Mouse (Mus musculus) frontal cortex, postnatal 14 days (tissue): ENCODE measurements at regions not wholly inside any gene's neighbourhood (a gene's known extent, or its start where the extent isn't known, plus 50 kb on each side); places are given as distances from the start of the nearest gene placed in this dataset.

ENCODE experiments used
- DNase-seq, 2 experiments: peaks; one replicate each; pipeline ENCODE4 v3.0.0; 2022; ENCODE audit warnings: low spot score in 2 of 2

DNA sequence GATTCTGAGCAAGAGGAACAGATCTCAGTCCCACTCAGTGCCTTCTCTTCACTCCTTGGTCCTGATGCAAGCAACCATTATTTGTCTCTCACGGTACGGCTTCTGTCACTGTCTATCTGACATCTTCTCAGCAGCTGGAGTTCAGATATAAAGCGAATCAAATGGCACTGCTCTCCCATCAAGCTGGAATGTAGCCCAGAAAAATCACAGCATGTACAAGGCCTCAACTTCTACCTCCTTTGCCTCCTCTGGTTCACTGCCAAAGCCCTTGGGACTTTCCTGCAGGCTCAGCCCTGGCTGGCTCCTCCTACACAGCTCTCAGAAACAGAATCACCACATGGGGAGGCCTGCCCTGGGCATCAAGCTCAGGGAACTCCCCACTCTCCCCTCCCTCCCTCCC, 107.1 kb upstream of the Prok2 start:
- no peak for DNase-seq

DNA sequence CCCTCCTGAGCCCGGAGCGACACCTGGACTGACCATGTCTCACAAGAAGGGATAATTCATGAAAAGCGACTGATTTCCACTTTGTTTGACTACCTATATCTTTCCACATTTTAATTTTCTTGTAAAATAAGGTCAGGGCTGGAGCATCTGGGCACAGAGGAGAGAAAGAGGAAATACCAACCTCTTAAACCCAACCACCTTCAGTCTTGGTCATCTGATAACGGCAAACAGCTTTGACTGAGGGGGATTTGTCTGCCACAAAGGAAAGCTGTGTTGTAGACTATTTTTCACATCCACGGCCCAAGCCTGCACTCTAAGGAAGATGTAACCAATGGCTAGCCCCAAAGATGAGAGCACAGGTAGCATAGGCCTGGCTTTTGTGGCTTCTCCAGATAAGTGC, 101.4 kb upstream of the Prok2 start:
- DNase-seq, result no peak

DNA sequence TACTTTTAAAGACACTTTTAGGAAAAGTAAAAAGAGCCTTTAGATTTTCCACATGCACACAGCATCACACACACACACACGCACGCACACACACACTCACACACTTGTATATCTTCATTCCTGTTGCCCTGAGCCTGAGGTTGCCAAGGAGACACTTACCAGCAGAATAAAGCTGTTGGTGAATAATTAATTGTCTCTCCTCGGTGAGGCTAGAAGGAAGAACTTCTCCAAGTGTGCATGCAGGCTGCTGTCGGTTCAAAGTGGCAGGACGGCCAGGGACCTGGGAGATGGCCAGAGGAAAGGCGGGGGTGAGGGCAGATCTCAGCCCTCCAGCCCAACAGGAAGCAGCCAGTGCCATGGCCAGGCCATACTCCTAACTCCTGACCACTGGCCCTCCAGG, 98.6 kb upstream of the Prok2 start:
- no peak for DNase-seq

DNA sequence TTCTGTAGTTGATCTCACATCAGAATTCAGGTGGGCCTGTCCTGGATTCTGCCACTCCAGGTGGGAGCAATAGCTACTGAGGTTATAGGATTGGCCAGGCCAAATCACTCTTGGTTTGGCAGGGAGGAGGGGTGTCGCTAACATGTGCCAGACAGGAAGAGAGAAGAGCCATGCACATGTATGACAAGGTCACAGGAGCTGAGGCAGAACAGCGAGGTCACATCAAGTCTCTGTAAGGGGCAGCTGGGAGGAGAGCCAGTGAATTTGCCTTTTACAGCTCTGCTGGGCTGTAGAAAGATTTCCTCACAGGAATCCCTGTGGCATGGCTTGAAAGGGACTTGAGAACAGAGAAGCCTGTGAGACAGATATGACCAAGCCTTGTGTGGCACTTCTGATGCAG, 96.3 kb upstream of the Prok2 start:
- DNase-seq, result no peak

DNA sequence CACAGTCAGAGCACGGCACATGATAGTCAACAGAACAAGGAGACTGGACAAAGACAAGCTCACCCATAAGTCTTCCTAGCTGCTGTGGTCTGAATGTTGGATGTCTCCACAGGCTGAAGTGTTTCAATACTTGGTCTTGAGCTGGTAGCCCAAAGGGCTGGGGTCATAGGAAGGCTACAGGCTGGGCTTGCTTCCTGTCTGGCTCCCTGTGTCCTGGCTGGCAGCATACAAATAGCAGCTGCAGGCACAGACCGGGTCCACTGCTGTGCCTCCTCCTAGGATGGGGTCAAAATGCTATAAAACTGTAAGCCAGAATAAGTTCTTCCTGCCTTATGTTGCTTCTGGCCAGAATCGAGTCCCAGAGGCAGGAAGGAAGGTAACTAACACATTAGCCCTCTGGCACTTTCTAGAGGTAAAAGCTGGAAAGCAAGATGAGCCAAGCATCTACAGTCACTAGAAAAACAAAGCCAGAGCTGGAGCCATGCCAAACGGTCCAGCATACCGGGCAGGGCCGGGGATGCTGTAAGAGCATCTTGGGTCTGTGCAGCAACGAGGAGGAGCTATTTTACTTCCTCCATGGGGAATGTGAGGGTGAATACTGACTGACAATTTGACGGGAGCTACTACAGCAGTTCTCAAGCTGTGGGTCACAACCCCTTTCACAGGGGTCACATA, 93.2 kb upstream of the Prok2 start:
- DNase-seq, result no peak

DNA sequence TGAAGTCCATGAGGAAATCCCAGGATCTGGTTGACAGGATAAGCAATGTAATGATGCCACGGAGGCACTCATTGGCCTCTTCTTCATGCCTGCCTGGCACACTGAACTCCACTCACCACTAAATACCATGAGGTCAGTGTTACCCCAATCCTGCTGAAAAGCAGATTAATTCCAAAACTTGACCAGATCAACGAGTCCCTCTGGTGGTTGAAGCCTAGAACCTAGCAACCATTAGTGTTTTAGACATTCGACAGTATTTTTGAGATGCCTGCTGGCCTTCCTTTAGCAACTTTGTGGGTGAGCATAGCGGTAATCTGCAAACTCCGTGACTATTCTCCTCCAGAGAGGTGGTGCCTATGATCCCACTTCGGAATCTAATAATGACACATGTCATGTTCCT, 92.3 kb upstream of the Prok2 start:
- no peak for DNase-seq

DNA sequence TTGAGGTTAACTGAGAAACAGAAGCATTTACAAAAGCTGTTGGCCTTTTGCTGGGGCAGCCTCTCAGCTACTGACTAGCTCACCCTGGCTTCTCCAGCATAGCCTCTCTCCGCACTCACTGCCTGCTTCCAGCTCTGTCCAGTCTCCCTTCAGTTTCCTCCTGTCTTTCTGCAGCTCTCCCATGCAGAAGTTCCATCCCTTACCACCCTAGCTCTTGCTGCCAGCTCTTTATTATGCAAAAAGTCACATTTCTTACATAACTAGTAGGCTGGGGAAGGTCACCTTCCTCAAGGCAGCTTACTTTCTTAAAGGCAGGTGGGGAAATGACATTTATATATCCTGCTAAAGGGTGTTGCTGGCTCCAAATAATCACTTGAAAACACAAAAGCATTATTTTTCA, 91.1 kb upstream of the Prok2 start:
- DNase-seq, result no peak

DNA sequence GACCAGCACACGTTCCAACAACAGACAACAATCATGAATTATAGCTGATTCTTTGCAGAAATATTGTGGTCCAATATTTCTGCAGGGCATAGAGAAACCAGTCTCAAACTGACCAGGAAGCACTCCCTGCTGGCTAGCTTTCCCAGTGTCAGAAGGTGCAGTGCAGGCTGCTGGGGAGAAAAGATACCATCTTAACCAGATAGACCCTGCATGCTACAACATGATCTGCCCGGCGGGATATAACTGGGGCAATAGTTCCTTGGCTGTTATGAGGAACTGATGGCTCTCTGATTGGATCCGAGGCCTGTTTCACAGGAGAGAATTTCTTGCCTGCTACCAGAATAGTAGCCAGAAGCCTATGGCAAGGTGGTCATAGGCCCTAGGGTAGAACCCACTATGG, 86.9 kb upstream of the Prok2 start:
- DNase-seq, result no peak

DNA sequence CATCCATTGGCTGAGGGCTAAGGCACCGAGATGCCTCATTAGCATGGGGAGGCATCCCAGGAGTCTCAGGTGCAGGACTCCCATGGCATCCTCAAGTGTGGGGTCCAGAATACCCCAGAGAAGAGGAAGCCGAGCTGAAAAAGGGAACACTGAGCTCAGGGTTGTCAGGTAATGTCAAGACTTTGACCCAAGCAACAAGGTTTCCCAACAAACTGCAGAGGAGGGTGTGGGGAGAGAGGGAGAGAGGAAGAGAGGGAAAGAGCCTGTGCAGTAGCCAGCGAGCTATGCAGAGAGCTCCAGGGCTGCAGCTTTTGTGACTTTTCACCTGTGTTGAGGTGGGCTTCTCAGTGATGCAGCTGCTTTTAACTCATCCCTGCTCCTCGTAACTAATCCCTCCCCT, 85.7 kb upstream of the Prok2 start:
- DNase-seq, result no peak

DNA sequence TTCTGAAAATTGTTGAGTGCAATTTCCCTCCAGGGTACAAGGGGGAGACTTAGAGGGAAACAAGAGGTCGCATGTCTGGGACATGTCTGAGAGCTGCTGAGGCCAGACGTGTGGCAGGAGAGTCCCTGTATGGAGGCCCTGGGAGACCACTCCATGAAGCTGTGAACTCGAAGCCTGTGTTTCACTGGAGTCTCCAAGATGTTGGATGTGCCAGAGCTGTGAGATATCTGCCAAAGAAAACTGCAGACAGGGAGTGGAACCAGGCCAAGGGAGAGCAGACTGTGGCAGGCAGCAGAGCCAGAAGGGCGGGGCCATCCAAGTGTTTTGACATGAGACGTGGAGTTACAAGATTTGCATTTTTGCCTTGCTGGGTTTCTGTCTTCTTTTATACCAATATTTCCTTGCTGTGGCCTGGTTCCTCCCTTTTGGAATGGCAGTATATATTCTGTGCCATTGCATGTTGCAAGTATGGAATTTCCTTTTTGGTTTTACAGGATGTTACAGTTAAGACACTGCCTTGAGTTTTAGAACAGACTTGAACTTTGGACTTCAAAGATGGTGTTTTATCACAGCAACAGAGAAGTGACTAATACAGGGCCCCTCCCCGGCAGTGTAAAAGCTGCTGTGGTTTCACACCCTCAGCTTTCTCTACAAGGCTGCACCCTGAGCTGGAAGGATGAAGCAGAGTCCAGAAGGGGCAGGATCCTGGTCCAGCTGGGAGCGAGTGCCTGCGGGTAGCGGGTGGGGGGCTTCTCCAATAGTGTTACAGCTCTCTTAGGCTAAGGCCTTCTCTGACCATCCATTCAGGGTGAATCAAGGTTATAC, 85.0 kb upstream of the Prok2 start:
- DNase-seq, result peak; percentile 28 to 31

DNA sequence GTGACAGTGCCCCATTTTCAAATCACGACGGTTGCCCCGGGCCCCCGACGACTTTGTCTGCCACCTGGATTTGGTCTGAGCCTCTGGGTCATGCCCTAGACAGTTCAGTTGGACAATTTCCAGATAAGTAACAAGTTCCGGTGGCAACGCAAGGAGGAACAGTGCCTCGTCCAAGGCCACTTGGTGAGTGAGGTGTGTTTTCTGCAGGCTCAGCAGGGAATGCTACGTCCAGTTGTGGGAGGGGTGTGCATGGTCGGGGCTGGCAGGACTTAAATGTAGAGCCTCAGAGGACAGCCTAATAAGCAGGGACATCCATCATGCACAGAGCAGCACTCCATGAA, 78.7 kb upstream of the Prok2 start:
- DNase-seq, result no peak

DNA sequence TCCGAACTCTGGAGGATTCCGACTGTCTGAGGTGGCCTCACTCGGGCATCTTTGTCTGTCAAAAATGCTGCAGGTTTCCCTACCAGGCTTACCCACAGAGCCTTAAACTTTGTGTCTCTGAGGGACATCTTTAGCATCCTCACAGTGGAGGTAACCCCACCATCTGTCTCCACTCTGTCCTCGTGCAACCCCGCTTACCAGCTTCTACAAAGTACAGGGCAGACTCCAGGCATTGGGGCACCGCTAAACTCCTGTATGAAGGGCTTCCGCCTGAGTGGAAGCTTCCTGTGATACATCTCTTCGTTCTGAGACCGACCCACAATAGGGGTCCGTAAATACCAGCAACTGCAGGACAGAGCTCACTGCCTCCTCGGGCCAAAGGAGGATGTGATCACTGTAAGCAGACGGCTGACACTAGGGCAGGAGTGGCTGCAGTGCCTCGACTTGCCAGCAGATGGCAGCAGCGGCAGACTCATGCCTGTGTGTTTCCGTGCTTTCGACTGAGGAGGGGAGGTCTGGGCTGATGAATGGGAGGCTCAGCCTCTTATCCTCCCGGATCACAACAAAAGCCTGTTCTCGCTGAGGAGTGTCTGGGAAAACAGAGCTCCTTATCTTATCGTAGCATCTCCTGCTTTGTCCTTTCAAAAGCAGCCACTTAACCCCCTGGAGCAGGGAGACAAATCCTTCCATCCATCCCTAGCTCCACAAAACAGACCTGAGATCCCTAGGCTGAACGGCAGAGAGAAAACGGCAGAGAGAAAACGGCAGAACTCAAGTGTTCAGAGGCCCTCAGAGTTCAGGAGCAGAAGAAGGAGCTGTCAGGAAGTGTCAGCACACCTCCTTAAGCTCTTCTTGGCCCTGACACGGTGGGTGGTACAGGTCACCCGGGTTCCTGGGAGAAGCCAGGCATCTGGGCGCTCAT, 78.1 kb upstream of the Prok2 start:
- peak; percentile 81 to 96 for DNase-seq

DNA sequence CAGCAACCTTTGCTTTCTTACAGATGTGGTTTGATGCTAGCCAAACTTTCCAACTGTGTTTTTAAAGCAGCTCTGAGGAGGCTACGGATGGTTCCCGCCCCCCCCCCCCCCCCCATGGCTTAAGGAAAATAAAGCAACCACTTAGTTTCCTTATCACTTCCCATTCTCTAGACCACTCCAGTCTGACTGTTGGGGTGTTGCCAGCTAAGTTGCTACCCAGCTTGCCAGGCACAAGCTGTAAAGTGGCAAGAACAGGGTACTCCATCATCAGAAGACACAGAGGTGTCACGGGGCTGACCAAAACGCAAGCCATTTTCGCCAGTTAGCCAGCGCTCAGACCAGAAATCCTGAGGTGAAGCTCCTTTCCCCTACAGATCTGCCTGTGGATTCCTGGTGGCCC, 74.7 kb upstream of the Prok2 start:
- DNase-seq, result no peak

DNA sequence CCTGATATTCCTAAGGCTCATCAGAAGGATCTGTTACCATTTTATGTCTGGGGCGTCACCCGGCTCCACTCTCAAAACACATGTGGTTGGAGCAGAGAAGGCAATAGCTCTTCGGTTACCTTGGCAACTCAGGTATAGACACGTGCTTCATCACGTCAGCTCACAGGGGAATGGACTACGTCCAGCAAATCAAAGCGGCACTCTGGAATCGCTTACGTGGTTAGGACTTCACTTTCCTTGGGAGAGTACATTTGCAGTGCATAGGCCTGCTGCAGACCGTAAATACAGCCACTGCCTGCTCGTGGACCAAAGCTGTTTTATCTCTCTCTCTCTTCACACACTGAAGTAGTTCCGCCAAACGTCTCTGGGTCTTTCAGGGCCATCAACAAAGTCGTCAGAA, 74.1 kb upstream of the Prok2 start:
- no peak for DNase-seq

DNA sequence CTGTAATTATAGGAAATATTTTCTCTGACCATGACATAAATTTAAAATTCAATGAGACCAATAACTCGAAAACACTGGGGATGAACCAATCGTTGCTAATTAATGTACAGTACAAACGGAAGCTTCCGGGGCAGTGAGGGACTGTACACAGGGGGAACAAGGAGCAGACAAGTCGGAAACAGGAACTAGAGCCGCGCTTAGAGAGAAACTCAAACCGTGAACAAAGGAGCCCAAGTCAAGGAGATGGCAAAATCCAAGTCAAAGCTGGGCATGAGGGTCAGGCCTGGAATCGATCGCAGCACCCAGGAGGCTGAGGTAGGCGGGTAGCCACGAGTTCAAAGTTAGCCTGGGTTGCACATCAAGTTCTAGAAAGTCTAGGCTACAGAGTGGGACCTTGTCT, 70.2 kb upstream of the Prok2 start:
- DNase-seq, result no peak

DNA sequence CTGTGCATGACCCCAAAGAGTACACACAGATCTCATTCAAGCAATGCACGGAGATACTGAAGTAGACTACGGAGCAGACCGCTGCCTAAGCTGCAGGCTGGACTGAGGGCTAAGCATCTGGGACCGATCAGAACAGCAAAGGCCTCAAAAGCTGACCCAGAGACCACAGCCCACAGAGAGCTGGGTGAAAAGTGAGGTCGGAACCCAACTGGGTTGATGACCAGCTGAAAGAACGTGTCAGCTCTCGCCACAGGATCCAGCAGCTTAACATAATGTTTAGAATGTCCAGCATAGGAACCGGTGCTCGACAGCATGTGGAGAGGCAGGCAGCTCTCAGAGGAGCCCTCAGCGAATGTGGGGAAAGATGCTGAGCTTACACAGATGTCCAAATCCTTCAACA, 67.4 kb upstream of the Prok2 start:
- no peak for DNase-seq

DNA sequence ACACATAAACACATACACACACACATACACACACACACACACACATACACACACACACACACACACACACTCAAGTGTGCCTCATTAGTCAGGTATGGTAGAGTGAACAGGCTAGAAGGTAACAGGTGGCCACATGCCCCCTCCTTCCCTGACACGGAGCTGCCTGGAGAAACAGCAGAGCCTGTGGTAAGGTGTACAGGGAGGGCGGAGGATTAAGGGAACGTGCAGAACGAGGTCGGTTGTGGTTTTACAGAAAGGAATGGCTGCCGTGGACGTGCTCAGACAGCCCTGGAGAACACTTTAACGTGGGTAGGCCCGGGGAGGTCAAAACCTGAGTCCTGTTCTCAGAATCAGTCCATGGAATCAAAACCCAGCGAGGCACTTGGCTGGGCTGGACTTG, 66.2 kb upstream of the Prok2 start:
- no peak for DNase-seq

DNA sequence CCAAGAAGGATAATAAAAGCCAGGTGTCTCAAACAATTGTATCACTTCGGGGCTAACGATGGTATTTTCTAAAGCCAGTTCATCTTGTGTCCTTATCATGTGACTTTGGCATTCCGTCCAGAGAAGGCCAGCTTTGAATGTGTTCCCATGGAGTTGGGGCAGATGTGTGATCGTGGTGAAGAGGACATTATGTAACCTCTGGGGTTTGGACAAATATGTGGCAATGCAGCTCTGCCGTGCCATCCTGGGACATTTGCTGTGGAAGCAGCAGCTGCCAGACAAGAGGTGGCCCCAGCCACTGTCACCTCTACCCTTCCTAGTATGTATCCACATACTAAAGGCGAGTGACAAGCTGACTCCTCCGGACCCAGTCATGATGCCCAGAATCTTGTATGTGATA, 60.8 kb upstream of the Prok2 start:
- DNase-seq, result no peak

DNA sequence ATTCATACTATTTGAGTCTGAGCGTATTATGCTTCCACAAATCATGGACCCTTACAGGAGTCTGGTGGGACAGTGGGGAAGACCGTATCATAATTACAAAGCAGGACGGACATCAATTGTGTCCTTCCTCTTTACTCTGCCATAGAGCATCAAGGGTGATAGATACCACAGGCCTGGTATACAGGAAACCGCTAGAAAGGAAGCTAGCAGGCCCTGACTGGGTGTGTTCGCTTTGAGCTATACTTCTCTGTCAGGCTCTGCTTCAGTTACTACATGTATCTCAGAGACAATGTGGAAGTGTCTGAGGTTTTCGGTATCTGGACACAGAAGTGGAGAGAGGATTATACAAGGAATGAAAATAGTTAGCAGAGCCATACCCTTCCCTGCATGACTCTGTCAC, 59.0 kb upstream of the Prok2 start:
- no peak for DNase-seq

DNA sequence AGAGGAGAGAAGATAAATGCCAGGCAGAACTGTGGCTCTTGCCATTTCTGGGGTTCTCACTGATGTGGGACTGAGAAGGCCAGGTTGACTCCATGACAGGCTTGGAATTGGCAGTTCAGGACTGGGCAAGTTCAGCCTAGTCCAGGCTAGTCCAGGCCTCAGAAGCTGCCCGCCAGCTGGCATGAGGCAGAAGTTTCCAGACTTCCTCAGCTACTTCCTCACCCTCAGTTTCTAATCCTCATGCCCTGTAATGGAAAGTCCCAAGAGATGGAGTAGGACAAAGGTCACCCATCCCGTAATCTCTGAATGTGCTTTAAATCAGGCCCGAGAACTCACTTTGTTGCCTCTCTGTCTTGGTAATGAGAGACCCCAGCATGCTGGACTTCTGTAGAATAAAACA, 58.6 kb upstream of the Prok2 start:
- no peak for DNase-seq

DNA sequence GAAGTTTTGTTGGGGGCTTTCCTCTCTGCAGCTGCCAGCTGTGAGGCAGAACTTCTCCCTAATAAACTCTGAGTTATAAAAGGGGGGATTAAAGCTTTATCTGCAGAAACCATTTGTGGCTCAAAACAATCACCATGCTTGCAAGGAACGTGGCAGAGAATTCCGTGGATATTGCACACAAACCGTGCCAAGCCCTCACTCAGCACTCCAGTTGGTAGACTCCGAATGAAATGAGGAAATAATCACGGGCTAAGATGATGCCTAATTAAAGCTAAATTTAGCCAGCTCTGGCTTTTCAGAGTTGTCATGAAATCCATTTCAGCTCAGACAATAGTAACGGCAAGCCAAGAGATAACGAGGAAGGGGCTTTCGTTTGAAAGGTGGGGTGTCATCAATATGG, 58.1 kb upstream of the Prok2 start:
- no peak for DNase-seq

DNA sequence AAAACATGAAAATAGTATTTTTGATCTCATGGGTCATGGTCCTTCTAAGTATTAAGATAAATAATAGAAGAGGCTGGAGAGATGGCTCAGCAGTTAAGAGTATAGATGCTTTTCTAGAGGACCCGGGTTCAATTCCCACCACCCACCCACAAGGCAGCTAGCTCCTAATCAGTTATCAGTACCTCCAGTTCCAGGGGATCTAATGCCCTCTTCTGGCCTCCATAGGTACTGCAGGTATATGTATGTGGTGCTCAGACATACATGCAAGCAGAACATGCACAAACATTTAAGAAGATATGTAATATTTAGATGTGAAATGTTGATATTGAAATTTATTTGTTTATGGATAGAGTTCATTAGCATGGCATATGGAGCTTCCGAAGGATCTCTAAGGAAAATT, 56.8 kb upstream of the Prok2 start:
- DNase-seq, result no peak
